Comparison of ENCODE assay signal across 23 mouse cellular contexts in genomic region chr9:21075625-21076024, GRCm38 (mm10). TPM values are rescaled to one million over a fixed set of nuclear protein-coding genes. Genes with fewer than 3 reads are reported as not detected.
A peak's percentile ranks its signal among the peaks of the same experiment; 100 is the strongest.
DNase-seq lines count a peak whose midpoint lies in the region; ATAC-seq and TF ChIP-seq lines count a peak whose summit lies in the region.
"Had no signal": no experiment of that assay in that cellular context is flagged by ENCODE, and none has a peak within 500 bp of the region (broad histone marks: within the 10 kb centered on the region; RNA-seq: fewer than 3 reads in every experiment).

No protein-coding gene starts in this region.

- no peaks in the 10 kb centered on the region for H3K27me3 ChIP-seq in heart, embryonic 12.5 days (replicated peaks)
- H3K27me3 ChIP-seq in liver, embryonic 12.5 days (replicated peaks), result no peaks in the 10 kb centered on the region
- H3K27me3 ChIP-seq in CH12.LX (replicated peaks), result no peaks in the 10 kb centered on the region
- H3K27me3 ChIP-seq in midbrain, embryonic 10.5 days (ENCODE audit: low read depth, poor library complexity, severe bottlenecking), result no peaks in the 10 kb centered on the region
- H3K27me3 ChIP-seq: Patski had no signal

- no peak for TF ChIP-seq POLR2A in CH12.LX (IDR thresholded peaks at IDR 0.05; ENCODE audit: low read depth, low read length)

- peaks cover 78% of the 10 kb centered on the region for H3K36me3 ChIP-seq in heart, embryonic 12.5 days
- H3K36me3 ChIP-seq in liver, embryonic 12.5 days, result peaks cover 84% of the 10 kb centered on the region
- peaks cover 69 to 78% of the 10 kb centered on the region in 2 experiments for H3K36me3 ChIP-seq in CH12.LX (replicated peaks in 1 of 2; ENCODE audit: control insufficient read depth in 1 of 2, insufficient read depth in 1 of 2, low read length in 1 of 2)
- H3K36me3 ChIP-seq in midbrain, embryonic 10.5 days, result peaks cover 80% of the 10 kb centered on the region

- ATAC-seq in heart, embryonic 12.5 days (ENCODE audit: insufficient number of reproducible peaks, low FRiP score), result no peak
- no peak for ATAC-seq in liver, embryonic 12.5 days
- ATAC-seq: activated CD4-positive, CD25-positive, alpha-beta regulatory T cell, adult 4 months; CD4-positive, CD25-positive, alpha-beta regulatory T cell, adult 4 months; Patski had no signal

- no peak for TF ChIP-seq CTCF in CH12.LX (conservative IDR thresholded peaks at IDR 0.05 in 1 of 2, IDR thresholded peaks at IDR 0.05 in 1 of 2; ENCODE audit: low read depth in 2 of 2, low read length in 2 of 2)

- peak; percentile 90 for DNase-seq in heart, adult 11 months
- DNase-seq in liver (no peak), CH12.LX (ENCODE audit: extremely low read depth) (no peak)
- DNase-seq in midbrain, embryonic 10.5 days (ENCODE audit: low spot score), result no peak
- DNase-seq: adrenal gland, adult 2 months; adrenal gland, adult 8-10 months; adrenal gland, postnatal 10 days; adrenal gland, postnatal 14 days; adrenal gland, postnatal 25 days; adrenal gland, postnatal 36 days; B cell, adult 2 months; cerebellum, adult 11 months; cerebellum, adult 11-12 months; cerebellum, adult 18-20 months; cerebellum, adult 2 months had no signal

- no peak overlapping the region for H3K4me3 ChIP-seq in heart, embryonic 12.5 days
- no peak overlapping the region for H3K4me3 ChIP-seq in liver, embryonic 12.5 days
- H3K4me3 ChIP-seq in CH12.LX (replicated peaks in 1 of 3; ENCODE audit: low read depth in 2 of 3, low read length in 2 of 3, poor library complexity in 1 of 3), result no peak overlapping the region
- H3K4me3 ChIP-seq in midbrain, embryonic 10.5 days, result no peak overlapping the region

- H3K27ac ChIP-seq in heart, embryonic 12.5 days (ENCODE audit: poor library complexity, severe bottlenecking), result no peak overlapping the region
- H3K27ac ChIP-seq in liver, embryonic 12.5 days, result 0 out of 2 replicates have a peak overlapping the region, but pooled peaks have one; percentile 1
- H3K27ac ChIP-seq in CH12.LX (ENCODE audit: insufficient read depth, low read depth), result no peak overlapping the region
- H3K27ac ChIP-seq in midbrain, embryonic 10.5 days (replicated peaks), result no peak overlapping the region

- H3K79me2 ChIP-seq in CH12.LX (replicated peaks; ENCODE audit: control insufficient read depth, extremely low read depth, insufficient read depth, poor library complexity, severe bottlenecking), result peaks cover 24% of the 10 kb centered on the region

- H3K4me2 ChIP-seq in heart, embryonic 12.5 days, result no peak overlapping the region
- H3K4me2 ChIP-seq in liver, embryonic 12.5 days, result no peak overlapping the region
- no peak overlapping the region for H3K4me2 ChIP-seq in CH12.LX (ENCODE audit: insufficient read depth, low read depth, poor library complexity, severe bottlenecking)

- peaks cover 7% of the 10 kb centered on the region for H3K4me1 ChIP-seq in heart, embryonic 12.5 days (replicated peaks)
- H3K4me1 ChIP-seq in liver, embryonic 12.5 days, result peaks cover 33% of the 10 kb centered on the region
- peaks cover 8 to 24% of the 10 kb centered on the region in 2 experiments for H3K4me1 ChIP-seq in CH12.LX (ENCODE audit: control insufficient read depth in 1 of 2, insufficient read depth in 2 of 2)
- H3K4me1 ChIP-seq in midbrain, embryonic 10.5 days, result peaks cover 23% of the 10 kb centered on the region

- no peak for TF ChIP-seq EP300 in CH12.LX (IDR thresholded peaks at IDR 0.05; ENCODE audit: low read length)

- no peak for TF ChIP-seq RAD21 in CH12.LX (IDR thresholded peaks at IDR 0.05; ENCODE audit: low read depth, low read length)

- in situ Hi-C loops in CH12.LX (cut with MboI; ENCODE audit: low pct_ligation_motif_present, low pct_unique_long_range_greater_than_20kb, low sequenced_read_pairs), result no loop called here

- no peak overlapping the region for H3K9ac ChIP-seq in heart, embryonic 12.5 days
- H3K9ac ChIP-seq in liver, embryonic 12.5 days, result no peak overlapping the region
- no peak overlapping the region for H3K9ac ChIP-seq in CH12.LX (ENCODE audit: insufficient read depth, low read depth)

- dilution Hi-C loops in CH12.LX (cut with MboI; ENCODE audit: extremely low pct_ligation_motif_present, extremely low pct_unique_long_range_greater_than_20kb, low sequenced_read_pairs), result no loop called here

- no peaks in the 10 kb centered on the region for H3K9me3 ChIP-seq in heart, embryonic 12.5 days (replicated peaks)
- H3K9me3 ChIP-seq in liver, embryonic 12.5 days (replicated peaks), result no peaks in the 10 kb centered on the region
- H3K9me3 ChIP-seq in CH12.LX (replicated peaks; ENCODE audit: low read length), result no peaks in the 10 kb centered on the region
- no peaks in the 10 kb centered on the region for H3K9me3 ChIP-seq in midbrain, embryonic 10.5 days (replicated peaks)
- H3K9me3 ChIP-seq: G1E had no signal

- 83% methylated on average over 3 of the region's 3 CpGs for WGBS in heart, embryonic 12.5 days
- 76% methylated on average over 3 of the region's 3 CpGs for WGBS in liver, embryonic 12.5 days (ENCODE audit: insufficient replicate concordance)
- WGBS in midbrain, embryonic 10.5 days, result 91% methylated on average over 3 of the region's 3 CpGs

TF ChIP-seq in CH12.LX, 34 proteins besides CTCF, POLR2A, EP300 and RAD21:
- no peak for TF ChIP-seq ZC3H11A (IDR thresholded peaks at IDR 0.05; ENCODE audit: low read depth, low read length)
- TF ChIP-seq CHD1 (IDR thresholded peaks at IDR 0.05; ENCODE audit: low read depth, low read length), result no peak
- TF ChIP-seq RCOR1 (conservative IDR thresholded peaks at IDR 0.05; ENCODE audit: low read depth, low read length), result no peak
- no peak for TF ChIP-seq PAX5 (IDR thresholded peaks at IDR 0.05; ENCODE audit: low read length)
- TF ChIP-seq ZNF384 (IDR thresholded peaks at IDR 0.05; ENCODE audit: low read depth, low read length), result no peak
- TF ChIP-seq POLR2AphosphoS2 (IDR thresholded peaks at IDR 0.05; ENCODE audit: low read depth, low read length), result no peak
- no peak for TF ChIP-seq CHD2 (IDR thresholded peaks at IDR 0.05; ENCODE audit: low read length)
- peak; percentile 51; the same call in 1 of the 2 replicates for TF ChIP-seq ZMIZ1 (IDR thresholded peaks at IDR 0.05; ENCODE audit: low read depth, low read length)
TF ChIP-seq in CH12.LX: peak in this region for 1.

RNA-seq across cellular contexts. Expression of gene Fdx1l, which starts 2.2 kb away (rescaled TPM):
- 44.2 and 47.7 TPM in 2 replicates for polyA plus RNA-seq in heart, embryonic 12.5 days (2016; fragmentation: Nextera tagmentation; extraction: Ambion mirVana)
- polyA plus RNA-seq in liver, embryonic 12.5 days (2016; fragmentation: Nextera tagmentation; extraction: Ambion mirVana), result 48.7 and 49.6 TPM in 2 replicates
- 79.7 and 90.4 TPM in 2 replicates for total RNA-seq in CH12.LX (2012; rRNA removed)
- 67.2 and 70.8 TPM in 2 replicates for total RNA-seq in CH12.LX (2014; rRNA removed)
- polyA plus RNA-seq in CH12.LX (2012; ENCODE audit: insufficient read length, low read depth), result 105 and 112 TPM in 2 replicates
- polyA plus RNA-seq in midbrain, embryonic 10.5 days (2016; fragmentation: Nextera tagmentation; extraction: Ambion mirVana), result 57.1 and 66.7 TPM in 2 replicates

RNA-seq across cellular contexts. Expression of gene Gm49373, which starts 2.7 kb away (rescaled TPM):
- 0.63 and 0.69 TPM in 2 replicates for polyA plus RNA-seq in heart, embryonic 12.5 days (2016; fragmentation: Nextera tagmentation; extraction: Ambion mirVana)
- polyA plus RNA-seq in liver, embryonic 12.5 days (2016; fragmentation: Nextera tagmentation; extraction: Ambion mirVana), result 0.77 and 0.98 TPM in 2 replicates
- total RNA-seq in CH12.LX (2012; rRNA removed) (0.85 and 1.8 TPM in 2 replicates), CH12.LX (2014; rRNA removed) (0.54 and 0.60 TPM in 2 replicates)
- 1.5 and 2.9 TPM in 2 replicates for polyA plus RNA-seq in CH12.LX (2012; ENCODE audit: insufficient read length, low read depth)
- polyA plus RNA-seq in midbrain, embryonic 10.5 days (2016; fragmentation: Nextera tagmentation; extraction: Ambion mirVana), result 1.0 and 1.3 TPM in 2 replicates
- polyA plus RNA-seq: activated CD4-positive, CD25-positive, alpha-beta regulatory T cell, adult 4 months had no signal

RNA-seq across cellular contexts. Expression of gene Zglp1, which starts 8.7 kb away (rescaled TPM):
- 1.0 and 1.1 TPM in 2 replicates for polyA plus RNA-seq in heart, embryonic 12.5 days (2016; fragmentation: Nextera tagmentation; extraction: Ambion mirVana)
- polyA plus RNA-seq in liver, embryonic 12.5 days (2016; fragmentation: Nextera tagmentation; extraction: Ambion mirVana), result 0.62 TPM in 1 of 2 replicates, not detected in the other
- total RNA-seq in CH12.LX (2012; rRNA removed) (1.1 TPM in 1 of 2 replicates, not detected in the other), CH12.LX (2014; rRNA removed) (1.3 TPM in 1 of 2 replicates, not detected in the other)
- polyA plus RNA-seq in CH12.LX (2012; ENCODE audit: insufficient read length, low read depth), result 0.87 and 0.98 TPM in 2 replicates
- 0.91 and 1.2 TPM in 2 replicates for polyA plus RNA-seq in midbrain, embryonic 10.5 days (2016; fragmentation: Nextera tagmentation; extraction: Ambion mirVana)
- total RNA-seq: adrenal gland, adult 18-20 months; adrenal gland, adult 2 months; adrenal gland, postnatal 10 days; adrenal gland, postnatal 14 days; adrenal gland, postnatal 25 days; adrenal gland, postnatal 36 days; adrenal gland, postnatal 4 days; G1E had no signal
- polyA plus RNA-seq: adrenal gland, adult 2 months had no signal

RNA-seq across cellular contexts. Expression of gene Gm38431, which starts 16.2 kb away (rescaled TPM):
- polyA plus RNA-seq in heart, embryonic 12.5 days (2016; fragmentation: Nextera tagmentation; extraction: Ambion mirVana), result 1.8 and 2.0 TPM in 2 replicates
- polyA plus RNA-seq in liver, embryonic 12.5 days (2016; fragmentation: Nextera tagmentation; extraction: Ambion mirVana), result 1.2 and 2.1 TPM in 2 replicates
- total RNA-seq in CH12.LX (2012; rRNA removed) (20.6 and 30.5 TPM in 2 replicates), CH12.LX (2014; rRNA removed) (0.26 and 1.1 TPM in 2 replicates)
- 7.1 and 9.8 TPM in 2 replicates for polyA plus RNA-seq in CH12.LX (2012; ENCODE audit: insufficient read length, low read depth)
- 3.4 and 3.9 TPM in 2 replicates for polyA plus RNA-seq in midbrain, embryonic 10.5 days (2016; fragmentation: Nextera tagmentation; extraction: Ambion mirVana)

RNA-seq across cellular contexts. Expression of gene Raver1, which starts 16.2 kb away (rescaled TPM):
- 62.9 and 67.7 TPM in 2 replicates for polyA plus RNA-seq in heart, embryonic 12.5 days (2016; fragmentation: Nextera tagmentation; extraction: Ambion mirVana)
- 39.8 and 43.8 TPM in 2 replicates for polyA plus RNA-seq in liver, embryonic 12.5 days (2016; fragmentation: Nextera tagmentation; extraction: Ambion mirVana)
- total RNA-seq in CH12.LX (2012; rRNA removed) (30.8 and 31.3 TPM in 2 replicates), CH12.LX (2014; rRNA removed) (16.0 and 18.9 TPM in 2 replicates)
- 77.9 and 101 TPM in 2 replicates for polyA plus RNA-seq in CH12.LX (2012; ENCODE audit: insufficient read length, low read depth)
- polyA plus RNA-seq in midbrain, embryonic 10.5 days (2016; fragmentation: Nextera tagmentation; extraction: Ambion mirVana), result 95.4 and 102 TPM in 2 replicates
